Mouse (Mus musculus): ENCODE data around the gene Slc29a1. TPM values are rescaled to one million over a fixed set of nuclear protein-coding genes. Genes with fewer than 3 reads are reported as not detected.

Gene Slc29a1
- polyA plus RNA-seq, 1 experiment from 2014 or later = 116 TPM

GRCm38 (mm10) chr17:45575123-45575897, 24.1 kb downstream of the Slc29a1 start:
- peak overlapping the region; percentile 98 for H3K27ac ChIP-seq (ENCODE audit: low read length)
- ATAC-seq (ENCODE audit: low FRiP score, low TSS enrichment) = no peak

GRCm38 (mm10) chr17:45574129-45574761, 25.2 kb downstream of the Slc29a1 start:
- peak; percentile 64 for ATAC-seq (ENCODE audit: low FRiP score, low TSS enrichment)
- H3K27me3 ChIP-seq (ENCODE audit: insufficient read depth, low read length) = no peaks in the 10 kb centered on the region
- peak overlapping the region; percentile 98 for H3K27ac ChIP-seq (ENCODE audit: low read length)
- H3K4me1 ChIP-seq (ENCODE audit: insufficient read depth, low read length) = peaks cover 40% of the 10 kb centered on the region
- peaks cover 25% of the 10 kb centered on the region for H3K36me3 ChIP-seq (ENCODE audit: insufficient read depth, low read length)
- H3K9ac ChIP-seq (replicated peaks; ENCODE audit: low read length) = peak overlapping the region; percentile 100
- 2% methylated on average over 17 of the region's 17 CpGs for WGBS
- H3K4me3 ChIP-seq (ENCODE audit: low read length) = peak overlapping the region; percentile 100
- H3K4me2 ChIP-seq (replicated peaks; ENCODE audit: low read depth, low read length) = peak overlapping the region; percentile 62
- H3K9me3 ChIP-seq (ENCODE audit: low read length) = no peaks in the 10 kb centered on the region

More at GRCm38 (mm10) chr17:45575123-45575897, 24.1 kb downstream of the Slc29a1 start:
- Histone ChIP-seq H3K4me1 (ENCODE audit: insufficient read depth, low read length) (peaks cover 29% of the 10 kb centered on the region), H3K4me2 (replicated peaks; ENCODE audit: low read depth, low read length) (no peak overlapping the region), H3K4me3 (ENCODE audit: low read length) (no peak overlapping the region), H3K9ac (replicated peaks; ENCODE audit: low read length) (peak overlapping the region; percentile 100; the same call in 1 of the 2 replicates), H3K36me3 (ENCODE audit: insufficient read depth, low read length) (peaks cover 14% of the 10 kb centered on the region), H3K9me3 (ENCODE audit: low read length) (no peaks in the 10 kb centered on the region), H3K27me3 (ENCODE audit: insufficient read depth, low read length) (no peaks in the 10 kb centered on the region)
- 94% methylated on average over 8 of the region's 8 CpGs for WGBS

GRCm38 (mm10) chr17:45573780-45574123, 25.7 kb downstream of the Slc29a1 start:
- WGBS = under 1% methylated on average over 18 of the region's 18 CpGs
- no peaks in the 10 kb centered on the region for H3K27me3 ChIP-seq (ENCODE audit: insufficient read depth, low read length)
- peaks cover 30% of the 10 kb centered on the region for H3K36me3 ChIP-seq (ENCODE audit: insufficient read depth, low read length)
- H3K4me2 ChIP-seq (replicated peaks; ENCODE audit: low read depth, low read length) = peak overlapping the region; percentile 62
- peak; percentile 67 for ATAC-seq (ENCODE audit: low FRiP score, low TSS enrichment)
- peak overlapping the region; percentile 98 for H3K27ac ChIP-seq (ENCODE audit: low read length)
- peak overlapping the region; percentile 100 for H3K9ac ChIP-seq (replicated peaks; ENCODE audit: low read length)
- H3K9me3 ChIP-seq (ENCODE audit: low read length) = no peaks in the 10 kb centered on the region
- H3K4me3 ChIP-seq (ENCODE audit: low read length) = peak overlapping the region; percentile 100
- peaks cover 43% of the 10 kb centered on the region for H3K4me1 ChIP-seq (ENCODE audit: insufficient read depth, low read length)

GRCm38 (mm10) chr17:45573087-45573779, 26.2 kb downstream of the Slc29a1 start, which contains the start of gene Hsp90ab1:
TSS of gene Hsp90ab1 (minus strand) at chr17:45573271.
- peaks cover 35% of the 10 kb centered on the region for H3K36me3 ChIP-seq (ENCODE audit: insufficient read depth, low read length)
- peak within 1 kb of the TSS; percentile 100 for H3K4me3 ChIP-seq (ENCODE audit: low read length)
- H3K4me2 ChIP-seq (replicated peaks; ENCODE audit: low read depth, low read length) = peak within 1 kb of the TSS; percentile 72
- WGBS = under 1% methylated on average over 41 of the region's 41 CpGs
- no peaks in the 10 kb centered on the region for H3K9me3 ChIP-seq (ENCODE audit: low read length)
- H3K9ac ChIP-seq (replicated peaks; ENCODE audit: low read length) = peak within 1 kb of the TSS; percentile 100
- ATAC-seq (ENCODE audit: low FRiP score, low TSS enrichment) = peak; percentile 88
- peaks cover 43% of the 10 kb centered on the region for H3K4me1 ChIP-seq (ENCODE audit: insufficient read depth, low read length)
- H3K27ac ChIP-seq (ENCODE audit: low read length) = peak within 1 kb of the TSS; percentile 98
- no peaks in the 10 kb centered on the region for H3K27me3 ChIP-seq (ENCODE audit: insufficient read depth, low read length)

- peak; percentile 62 for ATAC-seq (ENCODE audit: low FRiP score, low TSS enrichment)
- Histone ChIP-seq H3K4me1 (ENCODE audit: insufficient read depth, low read length) (peaks cover 43% of the 10 kb centered on the region), H3K9ac (replicated peaks; ENCODE audit: low read length) (peak overlapping the region; percentile 100), H3K4me2 (replicated peaks; ENCODE audit: low read depth, low read length) (peak overlapping the region; percentile 72), H3K4me3 (ENCODE audit: low read length) (peak overlapping the region; percentile 100), H3K27me3 (ENCODE audit: insufficient read depth, low read length) (no peaks in the 10 kb centered on the region), H3K36me3 (ENCODE audit: insufficient read depth, low read length) (peaks cover 41% of the 10 kb centered on the region), H3K27ac (ENCODE audit: low read length) (peak overlapping the region; percentile 98), H3K9me3 (ENCODE audit: low read length) (no peaks in the 10 kb centered on the region)
- WGBS = under 1% methylated on average over 55 of the region's 57 CpGs
Measured at GRCm38 (mm10) chr17:45572103-45573086, 27.0 kb downstream of the Slc29a1 start.

GRCm38 (mm10) chr17:45569999-45570398, 29.4 kb downstream of the Slc29a1 start:
- Histone ChIP-seq H3K4me3 (ENCODE audit: low read length) (no peak overlapping the region), H3K27ac (ENCODE audit: low read length) (no peak overlapping the region), H3K4me1 (ENCODE audit: insufficient read depth, low read length) (peaks cover 54% of the 10 kb centered on the region), H3K27me3 (ENCODE audit: insufficient read depth, low read length) (no peaks in the 10 kb centered on the region), H3K36me3 (ENCODE audit: insufficient read depth, low read length) (peaks cover 53% of the 10 kb centered on the region), H3K9me3 (ENCODE audit: low read length) (no peaks in the 10 kb centered on the region), H3K4me2 (replicated peaks; ENCODE audit: low read depth, low read length) (no peak overlapping the region), H3K9ac (replicated peaks; ENCODE audit: low read length) (no peak overlapping the region)
- WGBS = 85% methylated on average over 4 of the region's 4 CpGs
- no peak for ATAC-seq (ENCODE audit: low FRiP score, low TSS enrichment)

- Histone ChIP-seq H3K27me3 (ENCODE audit: insufficient read depth, low read length) (no peaks in the 10 kb centered on the region), H3K9me3 (ENCODE audit: low read length) (no peaks in the 10 kb centered on the region), H3K4me3 (ENCODE audit: low read length) (no peak overlapping the region), H3K36me3 (ENCODE audit: insufficient read depth, low read length) (peaks cover 53% of the 10 kb centered on the region), H3K9ac (replicated peaks; ENCODE audit: low read length) (no peak overlapping the region), H3K4me1 (ENCODE audit: insufficient read depth, low read length) (peaks cover 50% of the 10 kb centered on the region), H3K4me2 (replicated peaks; ENCODE audit: low read depth, low read length) (no peak overlapping the region), H3K27ac (ENCODE audit: low read length) (no peak overlapping the region)
- no peak for ATAC-seq (ENCODE audit: low FRiP score, low TSS enrichment)
- WGBS = 83% methylated on average over 12 of the region's 12 CpGs
Measured at GRCm38 (mm10) chr17:45568990-45569389, 30.4 kb downstream of the Slc29a1 start.

- peaks cover 50% of the 10 kb centered on the region for H3K4me1 ChIP-seq (ENCODE audit: insufficient read depth, low read length)
- no peaks in the 10 kb centered on the region for H3K27me3 ChIP-seq (ENCODE audit: insufficient read depth, low read length)
- ATAC-seq (ENCODE audit: low FRiP score, low TSS enrichment) = no peak
- peak overlapping the region; percentile 6; the same call in 1 of the 2 replicates for H3K9ac ChIP-seq (replicated peaks; ENCODE audit: low read length)
- H3K4me3 ChIP-seq (ENCODE audit: low read length) = no peak overlapping the region
- WGBS = 26% methylated on average over 4 of the region's 4 CpGs
- no peaks in the 10 kb centered on the region for H3K9me3 ChIP-seq (ENCODE audit: low read length)
- peak overlapping the region; percentile 20; the same call in 1 of the 2 replicates for H3K27ac ChIP-seq (ENCODE audit: low read length)
- peaks cover 53% of the 10 kb centered on the region for H3K36me3 ChIP-seq (ENCODE audit: insufficient read depth, low read length)
- no peak overlapping the region for H3K4me2 ChIP-seq (replicated peaks; ENCODE audit: low read depth, low read length)
Measured at GRCm38 (mm10) chr17:45567162-45567601, 32.2 kb downstream of the Slc29a1 start.
